Mouse (Mus musculus): ENCODE data around the gene Olfr1039.
"Not testable (repeated sequence)": the region's sequence is repeated elsewhere in the genome, so short reads cannot be mapped to it uniquely, and the experiment has no call there.

The Olfr1039 gene

DNA sequence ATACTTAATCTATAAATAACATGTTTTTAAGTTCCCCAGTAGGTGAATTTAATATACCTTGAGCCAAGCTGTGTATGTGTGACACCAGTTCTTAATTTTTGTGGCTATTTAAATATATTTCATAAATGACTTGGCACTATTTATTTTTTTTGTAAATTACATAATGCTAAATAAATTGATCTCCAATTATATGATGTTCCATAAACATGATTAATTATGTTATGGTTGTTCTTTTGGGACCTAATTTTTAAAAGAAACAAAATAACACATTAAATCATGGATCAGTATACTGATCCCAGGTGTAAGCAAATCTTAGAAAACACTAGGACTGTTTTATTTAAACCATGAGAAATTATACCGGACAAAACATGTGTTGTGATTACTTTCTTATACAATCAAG is at the start of gene Olfr1039:
TSS of gene Olfr1039 (minus strand) at position 101 of the 400 bp plus-strand sequence.
- in situ Hi-C loops (cut with MboI, MseI): no loop called here

DNA sequence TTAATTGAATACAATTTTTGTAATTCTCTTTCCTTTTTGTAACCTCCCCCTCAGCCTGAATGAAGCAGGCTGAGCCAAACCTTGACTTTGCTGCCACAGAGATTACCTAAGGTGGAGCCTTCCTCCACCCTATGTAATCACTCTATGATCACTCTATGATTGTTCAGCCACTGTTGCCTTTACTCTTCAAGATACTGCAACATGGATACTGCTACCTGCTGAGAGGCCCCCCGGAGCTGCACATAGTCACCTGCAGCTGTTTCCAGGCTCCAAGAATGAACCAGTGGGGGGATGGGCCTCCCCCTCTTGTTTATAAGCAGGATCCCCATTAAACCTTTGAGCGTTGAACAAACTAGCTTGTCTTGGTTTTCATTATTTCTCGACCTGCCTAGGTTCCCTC is 44.2 kb upstream of the Olfr1039 start:
- in situ Hi-C loops (cut with MboI, MseI): no loop called here

DNA sequence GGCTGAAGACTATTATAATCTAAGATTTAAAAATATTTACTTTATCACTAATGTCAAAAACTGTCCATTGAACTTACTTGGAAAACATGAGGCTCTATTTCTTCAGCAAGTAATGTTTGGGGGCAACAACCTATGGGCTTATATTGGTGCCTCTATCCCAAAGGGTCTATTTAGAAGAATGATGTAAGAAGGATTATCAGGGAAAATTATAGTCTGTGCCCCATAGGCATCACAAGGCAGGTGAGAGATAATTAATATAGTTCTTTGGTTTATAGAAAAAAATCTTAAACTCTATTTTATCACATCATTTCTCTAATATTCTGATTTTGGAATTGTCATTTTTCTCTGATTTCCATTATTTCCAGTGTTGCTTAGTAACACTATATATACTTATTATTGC is 42.0 kb upstream of the Olfr1039 start, which contains the start of gene Olfr1044:
TSS of gene Olfr1044 (minus strand) at position 101 of the 400 bp plus-strand sequence.
- in situ Hi-C loops (cut with MboI, MseI): no loop called here

GRCm38 (mm10) chr2:86175422-86175821 is 39.7 kb upstream of the Olfr1039 start:
- in situ Hi-C loops (cut with MboI, MseI): not testable (repeated sequence)

DNA sequence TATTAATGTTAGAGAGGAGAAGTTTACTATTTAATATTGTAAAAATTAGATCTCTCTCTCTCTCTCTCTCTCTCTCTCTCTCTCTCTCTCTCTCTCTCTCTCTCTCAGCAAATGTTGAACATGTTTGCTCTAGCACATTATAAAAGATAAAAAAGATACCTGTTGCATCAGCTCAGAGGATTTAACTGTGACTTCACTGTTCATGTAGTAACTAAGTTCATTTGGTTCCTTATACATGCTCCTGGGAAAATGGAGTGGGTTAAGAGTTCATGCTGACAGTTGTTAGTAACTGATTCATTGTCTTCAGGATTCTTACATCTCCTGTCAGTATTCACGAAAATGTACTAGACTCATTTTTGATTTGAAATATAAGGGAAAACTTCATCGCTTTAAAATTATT is 31.7 kb upstream of the Olfr1039 start, which contains the start of gene Olfr1043:
TSS of gene Olfr1043 (minus strand) at position 101 of the 400 bp plus-strand sequence.
- in situ Hi-C loops (cut with MboI, MseI): no loop called here

- in situ Hi-C loops (cut with MboI, MseI): no loop called here
Measured at GRCm38 (mm10) chr2:86161738-86162137, 26.0 kb upstream of the Olfr1039 start, which contains the start of gene Olfr1042. Gene Olfr1042 (minus strand): TSS chr2:86161838.

- in situ Hi-C loops (cut with MboI, MseI): no loop called here
Measured at GRCm38 (mm10) chr2:86146632-86147031, 10.9 kb upstream of the Olfr1039 start, which contains the start of gene Olfr1040. Gene Olfr1040 (minus strand): TSS chr2:86146732.

GRCm38 (mm10) chr2:86087285-86087684 is 48.4 kb downstream of the Olfr1039 start, which contains the start of gene Olfr1037:
Gene Olfr1037 (minus strand): TSS chr2:86087385.
- in situ Hi-C loops (cut with MboI, MseI): no loop called here

- in situ Hi-C loops (cut with MboI, MseI): not testable (repeated sequence)
Measured at GRCm38 (mm10) chr2:86080478-86080877, 55.2 kb downstream of the Olfr1039 start.
